Mouse (Mus musculus): ENCODE results near the gene Mvd.

Gene Mvd

DNA sequence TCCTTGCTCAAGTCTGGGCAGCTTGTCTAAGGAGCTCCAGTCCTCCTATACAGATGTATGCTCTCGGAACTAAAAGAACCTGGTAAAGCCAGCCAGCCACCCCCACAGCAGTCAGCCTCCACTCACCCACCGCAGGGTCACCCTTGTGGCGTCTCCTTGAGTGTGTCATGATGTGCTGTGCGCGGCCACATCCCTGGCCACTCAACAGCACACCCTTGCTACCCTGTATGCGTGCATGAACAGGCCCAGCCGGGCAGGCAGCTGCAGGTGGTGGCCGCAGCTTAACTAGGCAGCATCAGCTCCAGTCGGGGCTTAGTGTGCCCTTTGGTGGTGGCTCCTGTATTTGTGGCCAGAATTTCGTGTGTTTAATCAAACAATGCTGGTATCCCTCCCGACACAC, 13.9 kb upstream of the Mvd start:
- no peak for DNase-seq (ENCODE audit: low spot score)

DNA sequence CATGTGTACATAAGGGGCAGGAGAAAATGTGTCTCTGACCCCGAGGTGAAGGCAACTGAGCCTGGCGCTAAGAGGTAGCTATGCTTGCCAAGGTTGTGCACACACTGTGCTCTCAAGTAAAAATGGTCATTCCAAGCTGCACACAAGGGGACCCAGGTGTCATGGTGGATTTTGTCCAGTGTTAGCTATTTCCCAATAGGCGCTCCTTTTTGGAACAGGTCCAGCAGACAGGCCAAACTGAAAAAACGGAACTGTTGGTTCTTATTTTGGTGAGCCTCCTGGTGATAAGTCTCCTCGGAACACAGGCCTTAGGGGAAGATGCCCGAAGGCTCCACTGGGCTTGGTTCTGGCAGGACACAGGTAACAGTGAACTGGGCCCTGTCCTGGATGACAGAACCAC, 11.2 kb upstream of the Mvd start:
- DNase-seq (ENCODE audit: low spot score), result no peak

DNA sequence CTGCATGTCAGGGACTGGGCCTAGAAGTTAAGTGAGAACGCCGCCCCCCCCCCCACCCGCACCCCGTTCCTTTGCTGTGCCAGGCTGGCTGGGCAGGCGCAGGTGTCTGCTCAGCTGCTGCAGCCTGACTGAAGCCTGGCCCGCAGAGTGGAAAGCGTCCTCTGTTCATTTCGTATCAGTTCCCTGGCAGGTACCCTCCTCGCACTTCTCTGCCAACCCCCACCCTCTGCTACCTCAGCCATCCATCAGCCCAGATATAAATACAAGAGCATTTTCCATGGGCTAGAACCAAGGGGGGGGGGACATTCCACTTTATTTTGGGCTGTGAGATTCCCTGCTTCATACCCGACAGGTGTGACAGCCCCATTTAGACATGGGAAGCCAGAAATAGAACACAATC, 8.9 kb upstream of the Mvd start:
- DNase-seq (ENCODE audit: low spot score), result no peak

DNA sequence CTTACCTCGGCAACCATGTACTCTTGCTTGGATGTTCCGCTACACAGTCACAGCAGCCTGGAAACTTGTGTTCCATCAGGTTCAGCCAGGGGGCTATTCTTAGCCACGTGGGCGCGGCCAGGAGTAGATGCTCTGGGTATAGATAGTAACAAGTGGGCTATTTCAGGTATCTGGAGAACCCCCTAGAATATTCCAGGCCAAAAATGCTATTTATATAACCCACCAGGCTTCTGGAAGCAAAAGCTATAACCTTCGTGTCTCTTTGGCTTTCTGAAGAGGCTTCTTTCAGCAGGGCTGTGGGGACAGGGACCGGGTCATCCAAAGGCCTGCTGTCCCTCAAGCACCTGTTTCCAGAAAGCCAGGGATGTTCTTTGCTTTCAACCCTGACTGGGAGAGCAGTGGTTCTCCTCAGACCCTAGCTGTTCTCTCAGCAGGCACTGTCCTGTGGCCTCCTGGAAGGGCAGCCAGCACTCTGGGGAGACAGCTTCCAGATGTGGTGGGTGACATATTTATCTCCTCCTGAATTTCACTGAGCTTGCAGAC, 8.0 kb upstream of the Mvd start:
- DNase-seq (ENCODE audit: low spot score), result no peak

DNA sequence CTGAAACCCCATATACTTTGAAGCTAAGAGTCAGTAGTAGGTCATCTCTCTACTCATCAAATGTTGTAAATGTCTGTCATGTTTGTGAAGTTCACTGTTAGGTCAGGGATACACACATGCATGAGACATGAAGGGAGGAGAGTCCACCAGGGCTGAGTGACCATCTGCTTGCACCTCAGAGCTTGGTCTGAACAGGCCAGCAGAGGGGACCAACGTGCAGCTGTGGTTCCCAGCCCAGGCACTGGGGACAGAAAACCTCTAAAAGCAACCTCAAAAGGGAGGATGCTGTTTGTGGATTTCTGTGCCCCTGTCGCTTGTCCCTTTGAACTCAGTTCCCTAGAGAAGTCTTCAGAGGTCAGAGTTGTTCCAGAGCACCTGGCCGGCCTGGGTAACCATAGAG, 2.0 kb upstream of the Mvd start:
- no peak for DNase-seq (ENCODE audit: low spot score)

DNA sequence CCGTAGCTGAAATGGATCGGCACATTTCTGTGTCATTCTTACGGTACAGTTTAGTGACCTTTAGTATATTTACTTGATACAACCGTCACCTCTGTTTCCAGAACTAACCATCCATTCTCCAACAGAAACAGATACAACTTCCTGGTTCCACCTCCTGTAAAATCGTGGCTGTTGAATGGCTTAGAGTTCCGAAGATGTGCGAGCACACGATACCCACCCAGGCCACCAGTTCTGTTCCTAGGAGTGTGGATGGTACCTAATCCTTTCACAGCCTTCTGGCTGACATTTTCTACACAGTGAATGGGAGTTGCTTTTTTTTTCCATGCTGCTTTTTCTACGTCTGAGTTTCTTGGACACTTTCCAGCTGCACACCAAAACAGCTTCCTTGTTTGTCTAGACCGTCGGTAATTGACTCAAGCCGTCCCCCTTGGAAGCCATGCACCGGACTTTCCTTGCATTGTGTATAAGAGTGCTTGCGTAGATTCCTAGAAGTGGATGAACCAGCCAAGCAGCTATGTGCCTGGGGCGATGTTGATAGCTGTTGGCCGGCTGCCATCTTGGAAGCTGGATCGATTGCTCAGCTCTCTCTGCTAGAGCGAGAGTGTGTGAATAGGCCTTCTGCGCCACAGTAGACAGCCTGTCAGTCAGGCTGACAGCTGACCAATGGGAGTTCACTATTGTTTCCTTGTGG, 981 bp upstream of the Mvd start:
- DNase-seq (ENCODE audit: low spot score), result peak; percentile 76

DNA sequence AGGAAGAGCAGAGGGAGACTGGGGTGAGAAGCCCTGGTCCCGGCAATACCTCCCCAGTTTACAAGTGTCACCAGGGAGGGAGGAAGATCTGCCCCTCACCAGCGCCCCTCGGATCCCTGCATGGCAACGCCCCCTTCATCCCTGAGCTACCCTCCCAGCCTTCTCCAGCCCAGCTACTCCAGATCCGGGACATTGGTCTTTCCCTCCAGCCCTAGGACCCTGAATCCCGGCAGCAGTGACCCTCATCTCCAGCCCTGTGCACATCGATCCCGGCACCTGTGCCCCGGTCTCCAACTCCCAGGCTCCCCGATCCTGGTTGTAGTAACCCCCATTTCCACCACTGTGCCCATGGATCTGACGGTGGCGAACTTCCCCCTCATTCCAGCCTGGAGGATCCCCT, 441 bp downstream of the Mvd start:
- DNase-seq (ENCODE audit: low spot score), result no peak

DNA sequence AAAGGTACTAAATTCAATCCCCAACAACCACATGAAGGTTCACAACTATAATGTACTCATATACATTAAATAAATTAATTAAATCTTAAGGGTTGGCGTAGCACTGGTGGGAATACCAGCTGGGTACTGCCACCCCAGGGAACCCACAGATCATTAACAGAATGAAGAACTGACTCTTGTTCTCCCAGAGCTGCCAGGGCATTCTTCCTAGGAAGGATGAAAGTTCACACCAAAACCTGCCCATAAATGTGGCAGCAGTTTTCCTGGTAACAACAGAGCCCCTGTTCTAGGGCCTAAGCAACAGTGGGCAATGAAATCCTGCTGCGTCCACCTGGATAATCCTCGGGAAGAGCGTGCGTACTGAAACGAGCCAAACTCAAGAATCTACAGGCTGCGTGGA, 866 bp downstream of the Mvd start:
- no peak for DNase-seq (ENCODE audit: low spot score)

DNA sequence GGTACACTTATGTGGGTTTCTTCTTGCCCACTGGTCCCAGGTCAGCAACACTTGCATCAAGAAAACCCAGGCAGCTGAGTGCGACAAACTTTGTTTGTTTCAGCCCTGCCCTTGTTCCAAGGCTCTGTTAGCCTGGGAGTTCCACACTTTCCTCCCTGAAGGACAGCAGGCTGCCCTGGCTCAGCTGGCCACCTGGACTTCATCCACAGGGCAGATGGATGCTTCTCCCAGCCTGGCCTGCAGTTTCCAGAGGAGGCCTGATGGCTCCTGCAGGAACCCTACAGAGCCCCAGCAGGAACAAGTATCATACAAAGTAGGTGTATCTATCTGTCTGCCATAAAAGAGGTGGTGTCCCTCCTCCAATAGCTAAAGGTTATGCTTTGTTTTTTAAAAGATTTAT, 1.9 kb downstream of the Mvd start:
- no peak for DNase-seq (ENCODE audit: low spot score)

DNA sequence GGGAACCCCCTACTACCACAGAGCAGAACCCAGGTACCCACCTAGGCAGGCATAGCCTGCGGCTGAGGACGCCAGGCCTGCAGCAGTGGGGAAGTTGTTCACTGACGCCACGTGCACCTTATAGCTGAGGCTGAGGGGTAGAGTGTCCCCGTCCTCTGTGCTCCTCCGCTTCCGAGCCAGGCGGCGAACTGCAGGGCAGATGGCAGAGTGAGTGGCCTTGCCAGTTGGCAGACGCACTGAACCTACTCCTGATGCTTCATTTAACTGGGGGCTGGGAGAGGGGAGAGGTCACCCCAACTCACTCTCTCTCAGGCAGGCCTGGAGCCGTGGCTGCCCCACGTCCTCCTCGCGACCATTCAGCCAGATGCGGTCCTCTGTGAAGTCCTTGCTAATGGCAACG, 3.9 kb downstream of the Mvd start:
- no peak for DNase-seq (ENCODE audit: low spot score)

DNA sequence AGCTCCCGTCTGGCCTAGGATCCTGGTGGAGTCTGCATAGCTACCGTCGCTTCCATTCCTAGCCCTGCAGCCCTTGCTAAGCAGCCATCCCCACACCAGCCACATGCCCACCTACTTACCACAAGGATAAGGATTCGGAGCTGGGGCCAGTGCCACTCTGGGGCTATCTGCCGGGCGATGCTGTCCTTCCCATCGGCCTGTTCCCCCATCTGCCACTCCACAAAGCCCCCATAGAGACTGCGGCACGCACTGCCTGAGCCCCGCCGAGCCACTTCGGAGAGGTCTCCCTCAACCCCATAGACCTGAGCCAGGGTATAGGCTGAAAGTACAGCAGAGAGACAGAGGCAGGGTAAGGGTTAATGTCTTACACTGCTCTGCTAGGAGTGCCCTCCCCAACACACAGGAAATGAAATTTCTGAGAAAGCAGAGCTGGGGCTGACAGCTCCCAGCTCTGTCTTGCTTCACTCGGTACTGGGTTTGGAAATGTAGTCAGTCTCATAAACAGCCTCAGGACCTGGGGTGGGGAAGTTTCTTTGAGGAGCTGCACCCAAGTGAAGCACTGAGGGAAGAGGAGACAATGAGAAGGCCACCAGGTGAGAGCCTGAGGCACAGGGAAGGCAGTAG, 5.4 kb downstream of the Mvd start:
- DNase-seq (ENCODE audit: low spot score), result no peak

DNA sequence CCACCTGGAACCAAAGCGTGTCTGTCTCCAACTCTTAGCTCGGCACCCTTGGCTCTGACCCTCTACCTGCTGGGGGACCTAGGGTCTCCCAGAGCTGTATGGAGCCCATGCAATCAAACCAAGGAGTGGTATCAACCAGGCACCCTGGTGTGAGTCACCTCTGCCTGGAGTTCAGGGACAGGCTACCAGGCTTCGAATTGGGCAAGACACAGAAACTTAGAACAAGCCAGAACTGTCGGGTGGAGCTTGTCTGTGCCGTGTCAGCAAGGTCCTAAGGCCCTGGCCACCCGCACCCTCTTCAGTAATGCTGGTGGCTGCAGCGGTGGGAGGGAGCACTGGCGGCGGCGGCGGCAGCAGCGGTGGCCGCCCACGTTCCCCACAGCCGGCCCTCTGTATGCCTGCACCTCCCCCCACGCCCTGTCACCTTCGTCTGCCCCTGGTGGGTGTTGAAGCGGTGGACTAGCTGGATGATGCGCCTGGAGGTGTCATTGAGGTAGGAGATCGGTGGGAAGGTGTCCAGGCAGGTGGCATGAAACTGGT, 6.6 kb downstream of the Mvd start:
- no peak for DNase-seq (ENCODE audit: low spot score)

DNA sequence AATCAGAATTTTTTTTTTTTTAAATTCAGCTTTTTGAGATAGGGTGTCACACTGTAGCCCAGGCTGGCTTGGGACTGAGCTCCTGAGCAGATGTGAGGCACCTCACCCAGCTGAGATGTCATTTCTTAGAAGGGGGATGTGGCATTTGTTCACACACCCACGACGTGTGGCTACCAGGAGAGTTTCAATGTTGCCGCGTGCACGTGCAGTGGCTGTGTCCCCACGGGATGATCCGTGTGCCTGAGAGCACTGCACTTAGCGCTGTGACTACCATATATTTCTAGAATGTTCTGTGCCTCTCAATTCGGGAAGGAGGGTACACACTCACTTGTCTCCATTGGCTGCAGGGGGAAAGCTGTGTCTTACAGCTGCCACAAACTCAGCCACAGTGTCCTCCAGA, 7.1 kb downstream of the Mvd start:
- no peak for DNase-seq (ENCODE audit: low spot score)

DNA sequence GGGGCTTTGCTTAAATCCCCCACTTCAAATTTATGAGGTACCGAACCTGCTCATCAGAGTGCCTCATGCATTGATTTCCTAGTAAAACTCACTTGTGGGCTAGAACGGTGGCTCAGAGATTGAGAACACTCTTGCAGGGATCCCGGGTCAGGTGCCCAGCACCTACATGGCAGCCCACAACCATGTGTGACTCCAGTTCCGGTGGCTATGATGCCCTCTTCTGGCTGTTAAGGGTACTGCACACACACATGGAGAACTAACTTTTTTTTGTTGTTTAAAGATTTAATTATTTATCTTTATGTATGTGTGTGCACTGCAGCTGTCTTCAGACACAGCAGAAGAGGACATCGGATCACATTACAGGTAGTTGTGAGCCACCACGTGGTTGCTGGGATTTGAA, 7.8 kb downstream of the Mvd start:
- DNase-seq (ENCODE audit: low spot score), result no peak

DNA sequence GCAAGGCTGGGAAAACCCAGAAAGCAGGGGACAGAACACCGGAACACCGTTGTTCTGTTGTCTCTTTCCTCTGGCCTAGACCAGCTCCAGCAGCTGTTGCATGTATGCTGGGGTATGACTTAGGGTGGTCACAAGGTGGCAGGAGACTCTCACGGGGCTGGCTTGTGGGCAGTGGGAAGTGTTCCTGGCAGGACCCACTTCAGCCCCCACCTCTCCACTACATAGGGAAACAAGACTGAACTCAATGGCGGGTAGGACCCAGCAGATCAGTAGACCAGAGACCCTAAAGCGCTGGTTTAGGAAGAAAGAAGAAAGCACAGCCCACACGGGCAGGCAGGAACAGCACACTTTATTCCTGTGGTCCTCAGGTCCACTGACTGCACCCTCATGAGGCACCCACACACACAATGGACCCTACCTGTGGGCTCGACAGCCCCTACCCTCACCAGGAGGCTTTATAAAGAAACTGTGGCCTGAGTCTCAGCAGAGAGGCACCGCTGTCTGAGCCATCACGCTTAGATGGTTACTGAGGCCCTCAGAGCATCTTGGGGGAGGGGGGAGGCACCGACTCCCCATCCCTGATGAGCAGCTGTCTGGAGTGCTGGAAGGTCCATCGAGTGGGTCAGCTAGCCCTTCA, 9.8 kb downstream of the Mvd start:
- no peak for DNase-seq (ENCODE audit: low spot score)

DNA sequence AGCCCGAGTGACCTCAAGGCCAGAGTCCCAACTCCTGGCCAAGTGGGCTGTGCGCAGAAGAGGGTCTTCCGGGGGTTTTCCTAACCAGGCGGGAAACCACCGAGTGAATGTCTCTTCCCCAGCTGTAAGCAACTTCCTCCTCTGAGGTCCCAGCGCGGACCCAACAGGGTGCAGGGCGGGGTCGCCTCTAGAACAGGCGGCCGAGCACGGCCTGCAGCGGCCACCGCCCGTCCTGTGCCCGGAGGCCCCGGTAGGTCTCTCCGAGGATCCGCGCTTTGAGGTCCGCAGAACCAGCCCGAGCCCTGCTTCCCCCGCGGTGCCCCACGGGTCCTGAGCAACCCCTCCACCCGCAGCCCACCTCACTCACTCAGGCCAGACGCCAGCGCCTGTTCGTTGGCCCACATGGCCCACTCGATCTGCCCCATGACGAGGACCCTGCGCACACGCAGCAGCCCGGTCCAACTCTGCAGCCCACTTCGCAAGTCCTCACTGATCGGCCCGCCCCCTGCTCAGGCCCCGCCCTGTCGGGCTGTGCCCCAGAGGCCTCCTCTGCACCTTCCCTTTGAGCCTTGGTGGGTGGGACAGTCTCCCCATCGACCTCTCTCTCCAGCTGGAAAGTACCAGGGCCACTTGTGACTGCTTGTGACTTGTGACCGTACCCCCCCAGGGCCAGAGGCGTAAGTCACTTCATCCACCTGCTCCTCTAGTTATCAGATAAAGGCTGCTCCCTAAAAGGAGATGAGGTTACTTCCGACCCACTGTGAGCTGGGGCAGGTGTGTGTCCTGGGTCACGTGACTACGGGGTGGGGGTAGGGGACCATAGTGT, 10.6 kb downstream of the Mvd start, which contains the start of gene Cyba:
Cyba (minus strand) TSS at position 488 of the 826 bp plus-strand sequence.
- DNase-seq (ENCODE audit: low spot score), result peak; percentile 70

DNA sequence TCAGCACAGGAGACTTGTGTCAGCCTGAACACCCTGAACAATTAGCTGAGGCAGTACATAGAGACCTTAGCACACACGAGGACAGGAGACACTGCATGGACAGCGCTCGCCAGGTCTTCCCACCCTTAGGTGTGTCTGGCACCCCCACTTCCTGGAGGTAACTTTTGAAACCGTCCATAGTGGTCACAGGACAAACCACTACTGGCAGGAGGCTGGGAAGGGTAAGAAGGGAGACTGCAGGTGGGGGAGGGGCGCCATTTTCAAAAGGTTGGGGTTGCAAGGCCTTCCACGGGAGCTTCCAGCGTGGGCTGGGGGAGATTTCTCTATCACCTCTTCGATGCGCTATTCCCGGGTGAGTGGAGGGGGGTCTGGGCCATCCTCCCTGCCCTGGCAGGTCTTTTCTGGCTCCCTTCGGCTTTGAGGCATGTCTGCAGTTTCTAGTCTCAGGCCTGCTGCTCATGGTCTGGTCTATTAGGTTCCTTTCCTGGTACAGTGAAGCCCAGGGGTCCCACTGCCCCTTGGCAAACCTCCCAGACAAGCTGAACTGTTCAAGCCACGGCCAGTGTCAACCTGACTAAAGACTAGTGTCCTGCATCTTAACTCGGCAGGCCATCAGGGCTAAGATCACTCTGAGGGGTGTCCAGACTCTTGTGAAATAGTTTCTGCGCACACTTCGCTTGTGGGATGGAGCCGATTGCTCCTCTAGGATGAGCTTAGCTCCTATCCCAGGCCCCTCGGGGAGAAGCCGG, 11.4 kb downstream of the Mvd start:
- no peak for DNase-seq (ENCODE audit: low spot score)

DNA sequence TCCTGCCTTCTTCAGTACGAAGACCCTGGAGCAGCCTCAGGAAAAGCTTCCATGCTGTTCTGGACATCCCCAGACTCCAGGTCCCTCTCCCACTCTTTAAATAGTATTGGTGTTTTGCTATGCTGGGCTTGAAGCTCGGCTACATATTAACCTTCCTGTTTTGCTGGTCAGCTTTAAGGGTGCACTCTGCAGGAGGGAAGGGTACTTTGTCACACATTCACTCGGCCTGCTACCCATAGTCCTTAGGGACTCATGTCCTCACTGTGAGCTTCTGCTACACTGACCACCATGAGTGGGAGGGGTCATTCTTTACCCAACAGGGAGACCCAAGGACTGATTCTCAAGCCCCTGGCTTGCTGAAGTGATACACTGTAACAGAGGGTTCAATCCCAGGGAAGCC, 12.6 kb downstream of the Mvd start:
- no peak for DNase-seq (ENCODE audit: low spot score)

DNA sequence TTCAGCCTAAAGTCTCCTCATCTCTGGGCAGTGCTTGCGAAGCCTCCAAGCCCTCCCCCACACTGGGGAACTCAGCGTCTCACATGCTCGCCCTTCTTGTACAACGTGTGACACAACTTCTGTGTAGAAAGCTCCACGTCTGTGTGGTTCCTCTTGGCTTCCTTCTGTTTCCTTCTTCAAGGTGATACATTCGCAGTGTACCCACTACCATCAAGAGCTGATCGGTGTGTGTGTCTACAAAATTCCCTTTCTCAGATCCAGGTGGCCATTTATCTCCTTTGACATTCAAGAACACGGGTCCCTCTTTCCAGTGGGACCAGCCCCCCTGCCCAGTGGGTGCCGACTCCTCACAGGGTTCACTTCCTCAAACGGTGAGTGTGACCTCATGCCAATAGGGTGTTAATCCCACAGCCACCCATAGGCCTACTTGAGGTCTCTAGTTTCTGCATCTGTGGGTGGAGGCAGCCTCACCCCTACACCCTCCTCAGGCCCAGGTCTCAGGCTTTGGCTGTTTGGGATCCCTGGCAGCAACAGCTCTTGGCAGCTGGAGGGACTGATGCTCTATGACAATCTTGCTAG, 13.1 kb downstream of the Mvd start:
- no peak for DNase-seq (ENCODE audit: low spot score)

DNA sequence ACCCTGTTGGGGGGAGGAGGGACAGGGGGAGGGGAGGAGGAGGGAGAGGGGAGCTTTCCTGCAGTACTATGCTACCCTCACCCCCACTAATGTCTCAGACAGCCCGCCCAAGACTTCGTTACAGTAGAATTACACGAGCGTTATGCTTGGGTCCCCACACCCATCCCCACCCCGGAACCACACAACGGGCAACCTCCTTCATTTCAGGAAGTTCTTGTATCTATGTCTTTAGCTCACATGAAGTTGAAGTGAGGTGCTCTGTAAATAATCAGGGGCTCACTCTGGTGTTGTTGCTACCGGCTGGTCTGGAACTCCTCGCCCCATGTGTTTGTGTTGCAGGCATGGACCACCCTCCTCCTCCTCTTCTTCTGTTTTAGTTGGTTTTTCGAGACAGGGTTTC, 15.1 kb downstream of the Mvd start:
- DNase-seq (ENCODE audit: low spot score), result no peak

DNA sequence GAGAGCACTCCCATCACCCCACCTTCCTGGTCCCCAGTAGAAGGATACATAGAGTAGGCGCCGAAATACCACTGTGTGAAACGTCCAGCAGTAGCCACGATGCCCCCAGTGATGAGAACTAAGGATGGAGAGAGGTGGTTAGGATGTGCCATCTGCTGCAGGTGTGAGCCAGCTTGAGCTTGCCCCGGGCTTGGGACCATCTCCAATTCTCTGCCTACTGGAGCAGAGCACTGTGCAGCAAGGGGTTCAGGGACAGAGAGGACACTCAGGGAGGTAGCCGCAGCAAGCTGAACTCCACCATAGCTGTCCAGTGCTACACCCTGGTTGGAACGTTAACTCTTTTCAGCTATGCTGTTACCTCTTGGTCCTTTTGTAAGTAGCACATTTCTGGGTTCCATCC, 15.6 kb downstream of the Mvd start:
- no peak for DNase-seq (ENCODE audit: low spot score)

Measured in ovary, postnatal 36 days (tissue).